Mouse (Mus musculus) brain, embryonic 14.5 days (tissue): ENCODE results near the gene Galnt10.

Experiments used
- CTCF ChIP-seq: fragments of 200-500 bp; IDR thresholded peaks from 2 replicates; pipeline ENCODE4 v1.5.1; 2012; ENCODE audit warnings: inconsistent platforms, mild to moderate bottlenecking, moderate library complexity, borderline replicate concordance; ENCODE audit not compliant: insufficient read depth, insufficient read length; ENCODE audit errors: extremely low read depth
- POLR2A ChIP-seq: fragments of 200-500 bp; IDR thresholded peaks from 2 replicates; pipeline ENCODE4 v1.6.1; 2012; ENCODE audit warnings: mild to moderate bottlenecking, inconsistent platforms, borderline replicate concordance; ENCODE audit not compliant: poor library complexity, insufficient read depth, insufficient read length, severe bottlenecking; ENCODE audit errors: extremely low read depth

- no peak for TF ChIP-seq POLR2A
- no peak for TF ChIP-seq CTCF
These were observed 164.5 kb downstream of the Galnt10 start for GRCm38 (mm10) chr11:57809732-57810098.
